Mouse (Mus musculus): Measurements from ENCODE around the gene Gpm6b. TPM values are rescaled to one million over a fixed set of nuclear protein-coding genes. Genes with fewer than 3 reads are reported as not detected.

Gene Gpm6b
- polyA plus RNA-seq, 1 experiment from 2014 or later, result 24.2 TPM

DNA sequence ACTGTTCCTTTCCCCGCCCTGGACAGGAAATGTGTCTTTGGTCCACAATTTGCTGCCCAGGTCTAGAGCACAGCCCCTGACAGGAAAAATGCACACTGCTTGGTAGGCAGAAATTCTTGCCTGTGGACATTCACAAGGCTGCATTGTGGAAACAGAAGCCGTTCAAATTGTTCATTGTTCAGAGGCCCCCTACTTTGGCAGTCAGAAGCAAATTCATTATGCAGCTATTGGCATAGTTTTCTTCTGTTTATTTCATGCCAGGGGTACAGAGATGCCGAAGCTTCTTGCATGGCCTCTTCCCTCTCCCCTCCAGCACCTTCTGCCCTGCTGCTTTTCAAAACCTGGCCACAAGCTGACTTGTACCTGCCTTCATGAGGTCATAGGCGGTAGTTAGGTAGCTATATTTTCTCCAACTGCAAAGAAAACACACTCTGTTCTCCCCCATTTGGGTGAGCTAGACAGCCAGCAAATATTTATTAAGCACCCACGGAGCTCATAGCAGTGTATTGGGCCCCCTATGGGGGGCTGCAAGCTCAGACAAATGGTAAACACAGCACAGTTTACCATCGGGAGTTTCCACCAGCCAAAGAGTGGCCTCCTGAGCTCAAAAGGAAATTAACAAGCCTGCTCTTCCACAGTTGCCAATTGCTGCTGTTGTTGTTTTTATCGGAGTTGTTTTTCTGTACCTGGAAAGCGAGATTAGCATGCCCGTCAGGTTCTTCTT is 48.2 kb downstream of the Gpm6b start:
- ATAC-seq (replicated peaks; ENCODE audit: low FRiP score, low TSS enrichment, low read depth) (no peak), DNase-seq (ENCODE audit: low spot score) (no peak)
- H3K27me3 ChIP-seq (replicated peaks; ENCODE audit: control insufficient read depth, insufficient read depth, low read length), result no peaks in the 10 kb centered on the region; the same call in 1 of the 2 replicates
- H3K9ac ChIP-seq (ENCODE audit: low read length), result no peak overlapping the region
- H3K9me3 ChIP-seq (ENCODE audit: control insufficient read depth, low read length), result no peaks in the 10 kb centered on the region
- H3K4me2 ChIP-seq (ENCODE audit: low read length), result no peak overlapping the region
- H3K4me1 ChIP-seq (replicated peaks; ENCODE audit: control insufficient read depth, insufficient read depth, low read length), result 0 out of 2 replicates have a peak, but pooled peaks cover 2% of the 10 kb centered on the region
- no peaks in the 10 kb centered on the region for H3K36me3 ChIP-seq (ENCODE audit: control insufficient read depth, insufficient read depth, low read length)
- H3K4me3 ChIP-seq (ENCODE audit: low read depth, low read length), result no peak overlapping the region
- no peak overlapping the region for H3K27ac ChIP-seq (ENCODE audit: low read depth)
- 45% methylated on average over 9 of the region's 9 CpGs for WGBS

DNA sequence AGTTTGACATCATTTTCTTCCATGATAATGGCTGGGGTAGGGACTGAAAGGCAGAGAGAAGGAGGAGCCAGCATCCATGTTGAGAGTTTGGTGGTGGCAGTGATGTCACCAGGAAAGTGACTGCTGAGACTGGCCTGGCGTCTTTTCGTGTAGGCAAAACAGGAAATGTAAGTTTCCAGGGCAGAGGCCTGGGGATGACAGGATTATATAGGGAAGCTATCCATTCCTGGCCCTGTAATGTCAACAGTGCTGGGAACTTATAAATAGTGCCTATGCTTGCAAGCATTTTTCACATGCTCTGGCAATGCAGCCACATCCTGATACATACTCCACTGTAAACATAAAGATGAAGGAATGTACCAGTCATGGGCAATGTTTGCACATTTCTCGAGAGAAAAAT is 52.6 kb downstream of the Gpm6b start:
- DNase-seq (ENCODE audit: low spot score) (no peak), ATAC-seq (replicated peaks; ENCODE audit: low FRiP score, low TSS enrichment, low read depth) (no peak)
- H3K4me2 ChIP-seq (ENCODE audit: low read length), result no peak overlapping the region
- no peak overlapping the region for H3K9ac ChIP-seq (ENCODE audit: low read length)
- peak overlapping the region; percentile 27; the same call in 1 of the 2 replicates for H3K27ac ChIP-seq (ENCODE audit: low read depth)
- H3K36me3 ChIP-seq (ENCODE audit: control insufficient read depth, insufficient read depth, low read length), result no peaks in the 10 kb centered on the region
- H3K4me1 ChIP-seq (replicated peaks; ENCODE audit: control insufficient read depth, insufficient read depth, low read length), result 0 out of 2 replicates have a peak, but pooled peaks cover 2% of the 10 kb centered on the region
- H3K9me3 ChIP-seq (ENCODE audit: control insufficient read depth, low read length), result no peaks in the 10 kb centered on the region
- H3K4me3 ChIP-seq (ENCODE audit: low read depth, low read length), result no peak overlapping the region
- no peaks in the 10 kb centered on the region; the same call in 1 of the 2 replicates for H3K27me3 ChIP-seq (replicated peaks; ENCODE audit: control insufficient read depth, insufficient read depth, low read length)
- WGBS, result 29% methylated on average over 3 of the region's 3 CpGs

DNA sequence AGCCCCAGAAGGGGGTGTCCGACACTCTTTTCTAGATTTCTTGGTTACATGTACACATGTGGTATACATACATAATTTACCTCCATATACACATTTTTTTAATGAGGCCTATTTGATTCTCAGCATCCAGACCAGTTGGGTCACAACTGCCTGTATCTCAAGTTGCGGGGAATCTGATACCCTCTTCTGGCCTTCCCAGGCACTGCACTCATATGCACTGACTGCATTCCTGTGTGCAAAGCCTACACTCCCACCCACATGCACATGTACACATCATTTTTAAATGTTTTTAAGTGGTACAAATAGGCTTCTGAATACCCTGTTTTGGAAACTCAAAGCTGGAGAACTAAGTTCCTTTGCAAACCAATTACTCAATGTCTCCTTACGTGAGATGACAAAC is 54.8 kb downstream of the Gpm6b start:
- ATAC-seq (replicated peaks; ENCODE audit: low FRiP score, low TSS enrichment, low read depth), result no peak
- 86% methylated on average over 3 of the region's 3 CpGs for WGBS
- no peak overlapping the region for H3K9ac ChIP-seq (ENCODE audit: low read length)

DNA sequence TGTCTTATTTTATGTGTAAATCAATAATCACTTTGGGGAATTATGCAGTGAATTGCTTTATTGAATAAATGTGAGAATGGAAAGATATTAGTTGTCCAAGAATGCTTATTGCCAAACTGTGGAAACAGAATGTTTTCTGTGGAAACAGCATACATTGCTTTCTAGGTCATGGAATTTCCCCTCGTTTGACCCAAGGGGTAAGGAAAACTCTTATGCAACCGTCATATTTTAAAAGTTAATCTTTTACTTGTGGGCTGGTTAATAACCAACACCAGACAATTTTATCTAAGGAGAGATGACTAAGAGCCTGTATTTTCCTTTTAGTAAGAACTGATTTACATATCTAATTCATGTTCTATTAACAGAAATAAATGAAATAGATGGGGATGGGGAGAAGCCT is 64.1 kb downstream of the Gpm6b start:
- no peak overlapping the region for H3K4me3 ChIP-seq (ENCODE audit: low read depth, low read length)
- H3K9me3 ChIP-seq (ENCODE audit: control insufficient read depth, low read length), result no peaks in the 10 kb centered on the region
- no peak for DNase-seq (ENCODE audit: low spot score)
- WGBS, result 70% methylated on average over 2 of the region's 2 CpGs
- H3K27me3 ChIP-seq (replicated peaks; ENCODE audit: control insufficient read depth, insufficient read depth, low read length), result peaks cover 6% of the 10 kb centered on the region; the same call in 1 of the 2 replicates
- ATAC-seq (replicated peaks; ENCODE audit: low FRiP score, low TSS enrichment, low read depth), result no peak
- no peak overlapping the region for H3K9ac ChIP-seq (ENCODE audit: low read length)
- H3K4me2 ChIP-seq (ENCODE audit: low read length), result no peak overlapping the region
- no peaks in the 10 kb centered on the region for H3K4me1 ChIP-seq (replicated peaks; ENCODE audit: control insufficient read depth, insufficient read depth, low read length)
- no peak overlapping the region for H3K27ac ChIP-seq (ENCODE audit: low read depth)
- no peaks in the 10 kb centered on the region for H3K36me3 ChIP-seq (ENCODE audit: control insufficient read depth, insufficient read depth, low read length)

More for the DNA sequence above, 54.8 kb downstream of the Gpm6b start:
- Histone ChIP-seq H3K4me3 (ENCODE audit: low read depth, low read length) (no peak overlapping the region), H3K9me3 (ENCODE audit: control insufficient read depth, low read length) (no peaks in the 10 kb centered on the region), H3K27me3 (replicated peaks; ENCODE audit: control insufficient read depth, insufficient read depth, low read length) (no peaks in the 10 kb centered on the region; the same call in 1 of the 2 replicates), H3K4me1 (replicated peaks; ENCODE audit: control insufficient read depth, insufficient read depth, low read length) (0 out of 2 replicates have a peak, but pooled peaks cover 2% of the 10 kb centered on the region), H3K27ac (ENCODE audit: low read depth) (no peak overlapping the region), H3K36me3 (ENCODE audit: control insufficient read depth, insufficient read depth, low read length) (no peaks in the 10 kb centered on the region), H3K4me2 (ENCODE audit: low read length) (no peak overlapping the region)
- DNase-seq (ENCODE audit: low spot score), result no peak

DNA sequence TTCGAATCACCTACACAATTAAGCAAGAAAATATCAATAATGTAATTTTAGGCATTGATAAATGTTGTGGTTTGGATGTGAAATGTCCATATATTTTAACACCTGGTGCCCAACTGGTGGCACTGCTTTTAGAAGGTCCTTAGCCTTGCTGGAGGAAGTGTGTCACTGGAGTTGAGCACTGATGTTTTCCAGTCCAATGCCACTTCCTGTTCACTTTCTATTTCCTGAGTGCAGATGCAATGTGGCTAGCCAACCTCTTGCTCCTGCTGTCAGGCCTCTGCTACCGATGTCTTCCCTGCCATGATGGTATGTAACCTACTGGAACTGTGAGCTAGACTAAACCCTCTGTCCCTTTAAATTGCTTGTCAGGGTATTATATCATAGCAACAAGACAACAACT is 65.6 kb downstream of the Gpm6b start:
- WGBS, result 84% methylated on average over 2 of the region's 2 CpGs
- peaks cover 6% of the 10 kb centered on the region; the same call in 1 of the 2 replicates for H3K27me3 ChIP-seq (replicated peaks; ENCODE audit: control insufficient read depth, insufficient read depth, low read length)
- ATAC-seq (replicated peaks; ENCODE audit: low FRiP score, low TSS enrichment, low read depth) (no peak), DNase-seq (ENCODE audit: low spot score) (no peak)
- H3K27ac ChIP-seq (ENCODE audit: low read depth), result no peak overlapping the region
- H3K4me3 ChIP-seq (ENCODE audit: low read depth, low read length), result no peak overlapping the region
- H3K4me1 ChIP-seq (replicated peaks; ENCODE audit: control insufficient read depth, insufficient read depth, low read length), result no peaks in the 10 kb centered on the region
- H3K9me3 ChIP-seq (ENCODE audit: control insufficient read depth, low read length), result no peaks in the 10 kb centered on the region
- H3K36me3 ChIP-seq (ENCODE audit: control insufficient read depth, insufficient read depth, low read length), result no peaks in the 10 kb centered on the region
- no peak overlapping the region for H3K9ac ChIP-seq (ENCODE audit: low read length)
- no peak overlapping the region for H3K4me2 ChIP-seq (ENCODE audit: low read length)

DNA sequence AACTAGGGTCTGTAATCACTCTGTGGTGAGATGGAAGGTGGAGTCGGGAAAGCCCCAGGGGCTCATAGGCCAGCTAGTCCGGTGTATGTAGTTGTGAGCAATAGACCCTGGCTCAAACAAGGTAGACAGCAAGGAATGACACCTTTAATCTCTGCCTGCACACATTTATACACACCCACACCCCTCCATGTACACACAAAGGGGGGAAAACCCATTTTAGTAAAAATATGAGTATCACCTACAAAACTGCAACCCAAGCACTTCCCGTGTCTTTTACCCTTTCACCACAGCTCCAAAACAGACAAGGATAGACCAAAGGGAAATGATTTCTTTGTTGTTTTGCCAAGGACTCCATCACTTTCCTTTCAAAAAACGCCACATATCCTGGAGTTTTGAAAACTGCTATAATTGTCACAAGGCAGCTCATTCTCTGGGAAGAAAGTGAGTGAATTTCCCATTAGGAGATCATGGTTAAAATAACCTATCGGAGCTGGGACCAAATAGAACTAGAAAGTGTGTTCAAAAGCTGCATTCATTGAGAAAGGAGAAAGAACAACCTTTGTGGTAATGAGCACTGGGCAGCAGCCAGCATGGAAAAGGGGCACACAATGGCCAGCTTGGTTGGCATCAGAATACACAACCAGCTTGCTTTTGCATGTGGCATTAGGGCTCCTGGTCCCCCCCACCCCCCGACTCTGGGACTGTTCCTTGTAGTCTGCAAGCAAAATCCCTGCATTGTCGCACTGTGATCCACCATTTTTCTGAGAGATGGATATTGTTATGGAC is 68.9 kb downstream of the Gpm6b start:
- Histone ChIP-seq H3K9ac (ENCODE audit: low read length) (no peak overlapping the region), H3K27me3 (replicated peaks; ENCODE audit: control insufficient read depth, insufficient read depth, low read length) (peaks cover 2% of the 10 kb centered on the region; the same call in 1 of the 2 replicates), H3K36me3 (ENCODE audit: control insufficient read depth, insufficient read depth, low read length) (no peaks in the 10 kb centered on the region), H3K4me2 (ENCODE audit: low read length) (no peak overlapping the region), H3K9me3 (ENCODE audit: control insufficient read depth, low read length) (no peaks in the 10 kb centered on the region), H3K4me1 (replicated peaks; ENCODE audit: control insufficient read depth, insufficient read depth, low read length) (no peaks in the 10 kb centered on the region), H3K4me3 (ENCODE audit: low read depth, low read length) (no peak overlapping the region), H3K27ac (ENCODE audit: low read depth) (no peak overlapping the region)
- DNase-seq (ENCODE audit: low spot score), result no peak
- no peak for ATAC-seq (replicated peaks; ENCODE audit: low FRiP score, low TSS enrichment, low read depth)
- 89% methylated on average over 7 of the region's 7 CpGs for WGBS

DNA sequence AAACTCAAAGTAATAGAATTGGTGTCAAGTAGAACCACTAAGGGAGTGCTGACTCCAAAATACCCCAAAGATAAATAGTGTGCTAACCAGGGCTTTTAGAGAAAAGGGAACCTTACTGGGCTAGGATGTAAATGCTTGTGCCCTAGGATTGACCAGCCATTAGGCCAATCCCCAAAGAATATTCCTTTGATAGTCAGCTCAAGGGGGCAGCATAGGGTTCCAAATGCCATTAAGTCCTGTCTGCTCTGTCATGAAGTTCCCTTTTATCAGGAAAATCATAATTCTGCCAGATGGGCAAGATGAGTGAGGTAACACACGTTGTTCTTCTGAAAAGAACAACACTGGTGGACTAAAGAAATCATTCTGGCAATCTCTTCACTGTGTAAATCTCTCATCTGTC is 70.1 kb downstream of the Gpm6b start:
- H3K4me1 ChIP-seq (replicated peaks; ENCODE audit: control insufficient read depth, insufficient read depth, low read length), result no peaks in the 10 kb centered on the region
- ATAC-seq (replicated peaks; ENCODE audit: low FRiP score, low TSS enrichment, low read depth), result no peak
- H3K9me3 ChIP-seq (ENCODE audit: control insufficient read depth, low read length), result no peaks in the 10 kb centered on the region
- no peak overlapping the region for H3K4me2 ChIP-seq (ENCODE audit: low read length)
- H3K27me3 ChIP-seq (replicated peaks; ENCODE audit: control insufficient read depth, insufficient read depth, low read length), result 0 out of 2 replicates have a peak, but pooled peaks cover 7% of the 10 kb centered on the region
- no peak overlapping the region for H3K4me3 ChIP-seq (ENCODE audit: low read depth, low read length)
- no peak for DNase-seq (ENCODE audit: low spot score)
- no peak overlapping the region for H3K9ac ChIP-seq (ENCODE audit: low read length)
- H3K36me3 ChIP-seq (ENCODE audit: control insufficient read depth, insufficient read depth, low read length), result no peaks in the 10 kb centered on the region
- 24% methylated on average over 1 of the region's 1 CpGs for WGBS
- H3K27ac ChIP-seq (ENCODE audit: low read depth), result no peak overlapping the region

DNA sequence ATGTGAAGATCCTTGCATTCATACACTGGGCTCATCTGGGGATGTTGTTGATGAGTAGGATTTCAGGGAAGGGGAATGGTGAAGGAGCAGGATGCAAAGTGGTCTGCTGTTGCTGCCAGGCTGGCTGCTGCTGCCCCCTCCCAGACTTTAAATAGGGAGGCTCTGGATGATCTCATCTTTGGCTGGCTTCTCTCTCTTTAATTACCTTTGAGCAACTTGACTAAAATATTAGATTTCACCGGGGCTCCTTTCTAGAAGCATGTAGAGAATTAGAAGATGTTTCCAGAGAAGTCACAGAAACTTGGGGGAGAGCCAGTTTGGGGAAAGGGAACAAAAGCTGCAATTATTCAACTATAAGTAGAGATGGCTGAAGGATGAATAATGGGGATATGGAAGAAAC is 76.5 kb downstream of the Gpm6b start:
- 38% methylated on average over 1 of the region's 1 CpGs for WGBS
- no peak overlapping the region for H3K4me3 ChIP-seq (ENCODE audit: low read depth, low read length)
- no peak overlapping the region for H3K9ac ChIP-seq (ENCODE audit: low read length)
- H3K27ac ChIP-seq (ENCODE audit: low read depth), result no peak overlapping the region
- peaks cover 6% of the 10 kb centered on the region; the same call in 1 of the 2 replicates for H3K27me3 ChIP-seq (replicated peaks; ENCODE audit: control insufficient read depth, insufficient read depth, low read length)
- no peak overlapping the region for H3K4me2 ChIP-seq (ENCODE audit: low read length)
- no peaks in the 10 kb centered on the region for H3K36me3 ChIP-seq (ENCODE audit: control insufficient read depth, insufficient read depth, low read length)
- H3K4me1 ChIP-seq (replicated peaks; ENCODE audit: control insufficient read depth, insufficient read depth, low read length), result no peaks in the 10 kb centered on the region
- no peak for DNase-seq (ENCODE audit: low spot score)
- no peak for ATAC-seq (replicated peaks; ENCODE audit: low FRiP score, low TSS enrichment, low read depth)
- no peaks in the 10 kb centered on the region for H3K9me3 ChIP-seq (ENCODE audit: control insufficient read depth, low read length)
